Mouse (Mus musculus): ENCODE data around the gene Hepacam2.

DNA sequence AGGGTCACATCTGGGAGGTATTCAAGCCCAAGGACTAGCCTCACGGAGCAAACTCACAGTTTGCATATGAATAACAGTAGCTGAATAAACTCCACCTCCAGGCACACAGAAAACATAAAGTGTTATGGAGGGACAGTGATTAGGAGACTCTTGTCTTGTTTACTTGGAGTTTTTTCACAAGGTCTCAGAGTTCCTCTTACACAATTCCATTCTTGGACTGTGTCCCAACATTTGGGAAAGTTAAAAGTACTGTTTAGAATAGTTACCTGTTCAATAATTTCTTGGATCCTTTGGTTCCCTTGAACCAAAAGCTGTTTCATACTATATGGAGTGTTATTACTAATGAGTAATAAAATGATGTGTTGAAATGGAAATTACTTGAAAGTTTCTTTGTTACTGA, 46.9 kb upstream of the Hepacam2 start:
- TF ChIP-seq CTCF (IDR thresholded peaks at IDR 0.05; ENCODE audit: low read depth) (no peak), EP300 (IDR thresholded peaks at IDR 0.05; ENCODE audit: low read depth) (no peak)

Measured in heart, postnatal 0 days (tissue).